Mouse (Mus musculus) heart, embryonic 11.5 days (tissue): Measurements from ENCODE around the gene Dbx2. TPM values are rescaled to one million over a fixed set of nuclear protein-coding genes. Genes with fewer than 3 reads are reported as not detected.

Experiments used
- ATAC-seq: fragments of 200-750 bp; cut with Nextera tagmentation; replicated peaks from 2 replicates; pipeline ENCODE4 v1.8.0; 2017; ENCODE audit warnings: moderate library complexity; ENCODE audit not compliant: insufficient number of reproducible peaks, low FRiP score, low TSS enrichment
- H3K27ac ChIP-seq: fragments of 300-500 bp; sonication (generic); 2 replicates; pipeline ENCODE4 v1.5.1; 2014; ENCODE audit warnings: mild to moderate bottlenecking, low read depth, low read length
- H3K27me3 ChIP-seq: fragments of 300-500 bp; sonication (generic); 2 replicates; pipeline ENCODE4 v1.6.1; 2014; ENCODE audit warnings: mild to moderate bottlenecking, low read length, mixed read lengths; ENCODE audit not compliant: control insufficient read depth, insufficient read depth
- H3K36me3 ChIP-seq: fragments of 300-500 bp; sonication (generic); 2 replicates; pipeline ENCODE4 v1.6.1; 2014; ENCODE audit warnings: mild to moderate bottlenecking, low read length, moderate library complexity, mixed read lengths; ENCODE audit not compliant: control insufficient read depth, insufficient read depth
- H3K4me1 ChIP-seq: fragments of 300-500 bp; sonication (generic); 2 replicates; pipeline ENCODE4 v1.6.1; 2014; ENCODE audit warnings: low read length; ENCODE audit not compliant: control insufficient read depth, insufficient read depth
- H3K4me2 ChIP-seq: fragments of 300-500 bp; sonication (generic); 2 replicates; pipeline ENCODE4 v1.6.1; 2014; ENCODE audit warnings: mild to moderate bottlenecking, moderate library complexity
- H3K4me3 ChIP-seq: fragments of 300-500 bp; sonication (generic); 2 replicates; pipeline ENCODE4 v1.5.1; 2014; ENCODE audit warnings: low read depth, low read length
- H3K9ac ChIP-seq: fragments of 300-500 bp; sonication (generic); 2 replicates; pipeline ENCODE4 v1.6.1; 2014; ENCODE audit warnings: mild to moderate bottlenecking, low read depth, low read length, moderate library complexity
- H3K9me3 ChIP-seq: fragments of 300-500 bp; sonication (generic); replicated peaks from 2 replicates; pipeline ENCODE4 v1.6.1; 2016; ENCODE audit warnings: low read length; ENCODE audit not compliant: control insufficient read depth
- WGBS: fragments of 180-500 bp; shearing (Covaris S2); extraction: QIAGEN DNeasy Blood & Tissue Kit; methylation state at CpG from one replicate; pipeline ENCODE4 v1.1.7; 2014; ENCODE audit not compliant: insufficient replicate concordance; 5-methylcytosine and 5-hydroxymethylcytosine counted together
- polyA plus RNA-seq: library from polyadenylated mRNA; unstranded; fragments of >200 nt; fragmentation: Nextera tagmentation; extraction: Ambion mirVana; gene quantifications from 2 replicates; pipeline ENCODE4 v1.2.1, GENCODE M21; 2014

Gene Dbx2
- polyA plus RNA-seq = 0.07 TPM in 1 of 2 replicates, not detected in the other

- Histone ChIP-seq H3K4me3 (peak within 1 kb of the TSS; percentile 46), H3K4me1 (peaks cover 5% of the 10 kb centered on the region; the same call in 1 of the 2 replicates), H3K36me3 (no peaks in the 10 kb centered on the region), H3K27me3 (peaks cover 45% of the 10 kb centered on the region), H3K9ac (no peak within 1 kb of the TSS), H3K4me2 (peak within 1 kb of the TSS; percentile 80), H3K27ac (no peak within 1 kb of the TSS), H3K9me3 (no peaks in the 10 kb centered on the region)
- 70% methylated on average over 5 of the region's 5 CpGs for WGBS
- no peak for ATAC-seq
Measured at GRCm38 (mm10) chr15:95655860-95656259, at the start of gene Dbx2. Dbx2 (minus strand) TSS chr15:95655960.

GRCm38 (mm10) chr15:95702206-95702605 is 46.4 kb upstream of the Dbx2 start:
- Histone ChIP-seq H3K9ac (no peak overlapping the region), H3K9me3 (no peaks in the 10 kb centered on the region), H3K4me1 (no peaks in the 10 kb centered on the region), H3K27me3 (no peaks in the 10 kb centered on the region), H3K4me3 (no peak overlapping the region), H3K4me2 (no peak overlapping the region), H3K36me3 (no peaks in the 10 kb centered on the region), H3K27ac (no peak overlapping the region)
- ATAC-seq = no peak
- 86% methylated on average over 9 of the region's 9 CpGs for WGBS

- ATAC-seq = no peak
- 69% methylated on average over 4 of the region's 4 CpGs for WGBS
- no peaks in the 10 kb centered on the region for H3K36me3 ChIP-seq
- no peaks in the 10 kb centered on the region for H3K27me3 ChIP-seq
- no peak overlapping the region for H3K4me2 ChIP-seq
- H3K4me1 ChIP-seq = no peaks in the 10 kb centered on the region
- H3K27ac ChIP-seq = no peak overlapping the region
- H3K4me3 ChIP-seq = no peak overlapping the region
- H3K9me3 ChIP-seq = no peaks in the 10 kb centered on the region
- no peak overlapping the region for H3K9ac ChIP-seq
Measured at GRCm38 (mm10) chr15:95701573-95701972, 45.8 kb upstream of the Dbx2 start.

GRCm38 (mm10) chr15:95699371-95699770 is 43.6 kb upstream of the Dbx2 start:
- no peak overlapping the region for H3K27ac ChIP-seq
- H3K9me3 ChIP-seq = no peaks in the 10 kb centered on the region
- no peaks in the 10 kb centered on the region for H3K4me1 ChIP-seq
- H3K9ac ChIP-seq = no peak overlapping the region
- no peak overlapping the region for H3K4me3 ChIP-seq
- 81% methylated on average over 12 of the region's 12 CpGs for WGBS
- H3K27me3 ChIP-seq = no peaks in the 10 kb centered on the region
- no peak overlapping the region for H3K4me2 ChIP-seq
- ATAC-seq = no peak
- H3K36me3 ChIP-seq = no peaks in the 10 kb centered on the region

GRCm38 (mm10) chr15:95693759-95694158 is 38.0 kb upstream of the Dbx2 start:
- Histone ChIP-seq H3K4me1 (no peaks in the 10 kb centered on the region), H3K9ac (no peak overlapping the region), H3K27ac (no peak overlapping the region), H3K36me3 (no peaks in the 10 kb centered on the region), H3K9me3 (no peaks in the 10 kb centered on the region), H3K4me3 (no peak overlapping the region), H3K4me2 (no peak overlapping the region), H3K27me3 (no peaks in the 10 kb centered on the region)
- ATAC-seq = no peak
- 77% methylated on average over 3 of the region's 3 CpGs for WGBS

GRCm38 (mm10) chr15:95691594-95691993 is 35.8 kb upstream of the Dbx2 start:
- Histone ChIP-seq H3K9me3 (no peaks in the 10 kb centered on the region), H3K9ac (no peak overlapping the region), H3K36me3 (no peaks in the 10 kb centered on the region), H3K4me3 (no peak overlapping the region), H3K27ac (no peak overlapping the region), H3K4me1 (no peaks in the 10 kb centered on the region), H3K27me3 (no peaks in the 10 kb centered on the region), H3K4me2 (no peak overlapping the region)
- 77% methylated on average over 8 of the region's 8 CpGs for WGBS
- ATAC-seq = no peak

GRCm38 (mm10) chr15:95691129-95691528 is 35.4 kb upstream of the Dbx2 start:
- Histone ChIP-seq H3K4me2 (no peak overlapping the region), H3K36me3 (no peaks in the 10 kb centered on the region), H3K27ac (no peak overlapping the region), H3K4me1 (no peaks in the 10 kb centered on the region), H3K9ac (no peak overlapping the region), H3K9me3 (no peaks in the 10 kb centered on the region), H3K4me3 (no peak overlapping the region), H3K27me3 (no peaks in the 10 kb centered on the region)
- WGBS = 69% methylated on average over 5 of the region's 5 CpGs
- no peak for ATAC-seq

GRCm38 (mm10) chr15:95682620-95683019 is 26.9 kb upstream of the Dbx2 start:
- Histone ChIP-seq H3K36me3 (no peaks in the 10 kb centered on the region), H3K27ac (no peak overlapping the region), H3K27me3 (no peaks in the 10 kb centered on the region), H3K4me3 (no peak overlapping the region), H3K4me2 (no peak overlapping the region), H3K9ac (no peak overlapping the region), H3K4me1 (no peaks in the 10 kb centered on the region), H3K9me3 (no peaks in the 10 kb centered on the region)
- 79% methylated on average over 4 of the region's 4 CpGs for WGBS
- no peak for ATAC-seq

GRCm38 (mm10) chr15:95675645-95676044 is 19.9 kb upstream of the Dbx2 start:
- Histone ChIP-seq H3K9ac (no peak overlapping the region), H3K9me3 (no peaks in the 10 kb centered on the region), H3K4me2 (no peak overlapping the region), H3K27ac (no peak overlapping the region), H3K4me3 (no peak overlapping the region), H3K36me3 (no peaks in the 10 kb centered on the region), H3K27me3 (no peaks in the 10 kb centered on the region), H3K4me1 (no peaks in the 10 kb centered on the region)
- no peak for ATAC-seq
- 54% methylated on average over 4 of the region's 4 CpGs for WGBS
